Mouse (Mus musculus) liver, adult 2 months (tissue): ENCODE measurements at regions not wholly inside any gene's neighbourhood (a gene's known extent, or its start where the extent isn't known, plus 50 kb on each side); places are given as distances from the start of the nearest gene placed in this dataset.

Experiments
- CTCF ChIP-seq: fragments of 200-500 bp; IDR thresholded peaks from 2 replicates; pipeline ENCODE4 v1.5.1; 2011; ENCODE audit warnings: low read depth, low read length, control low read depth
- POLR2A ChIP-seq: fragments of 200-500 bp; IDR thresholded peaks from 2 replicates; pipeline ENCODE4 v1.6.1; 2011; ENCODE audit warnings: low read length, control low read depth; ENCODE audit not compliant: insufficient read depth; ENCODE audit errors: extremely low read depth

DNA sequence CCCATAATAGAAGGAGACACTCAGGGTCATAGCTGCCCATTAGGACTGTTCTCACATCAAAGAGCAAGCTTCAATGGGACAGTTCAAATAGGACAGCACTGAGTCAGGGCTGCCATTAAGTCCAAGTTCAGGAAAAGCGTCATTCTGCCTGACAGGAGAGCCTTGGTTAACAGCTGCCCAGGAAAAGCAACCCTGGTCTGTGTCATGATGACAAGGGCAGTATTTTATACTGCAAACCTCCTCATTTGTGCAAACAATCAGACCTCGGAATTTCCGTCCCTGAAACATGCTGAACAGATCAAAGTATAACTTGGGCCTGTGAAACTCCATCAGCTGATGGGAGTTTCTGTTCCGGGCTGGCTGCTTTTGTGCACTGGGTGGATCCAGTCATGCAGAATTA lies 62.8 kb downstream of the Gm11983 start:
- TF ChIP-seq CTCF (no peak), POLR2A (no peak)
